Mouse (Mus musculus) ovary, postnatal 36 days (tissue): ENCODE measurements around the gene Cdkn2b.

Source experiments
- DNase-seq: peaks from one replicate; pipeline ENCODE4 v3.0.0; 2022; ENCODE audit warnings: low spot score, mixed read lengths

Cdkn2b gene

DNA sequence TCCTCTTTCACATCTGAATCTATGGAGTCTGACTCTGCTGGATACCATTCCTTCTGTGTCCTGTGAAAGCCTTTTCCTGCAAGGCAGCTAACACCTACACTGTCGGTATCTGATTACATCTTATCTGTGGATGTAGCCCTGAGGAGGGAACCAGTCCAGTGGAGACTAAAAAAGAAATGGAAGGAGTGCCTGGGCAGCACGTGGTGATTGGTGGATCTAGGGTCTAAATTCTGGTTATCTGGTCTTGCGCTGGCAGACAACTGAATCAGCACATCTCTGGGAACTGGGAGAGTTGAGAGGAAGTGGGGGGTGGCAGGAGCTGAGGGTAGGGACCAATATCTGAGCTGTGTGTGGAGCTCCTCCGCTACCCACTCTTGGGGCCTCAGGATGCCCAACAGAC, 21.8 kb downstream of the Cdkn2b start:
- DNase-seq: no peak

DNA sequence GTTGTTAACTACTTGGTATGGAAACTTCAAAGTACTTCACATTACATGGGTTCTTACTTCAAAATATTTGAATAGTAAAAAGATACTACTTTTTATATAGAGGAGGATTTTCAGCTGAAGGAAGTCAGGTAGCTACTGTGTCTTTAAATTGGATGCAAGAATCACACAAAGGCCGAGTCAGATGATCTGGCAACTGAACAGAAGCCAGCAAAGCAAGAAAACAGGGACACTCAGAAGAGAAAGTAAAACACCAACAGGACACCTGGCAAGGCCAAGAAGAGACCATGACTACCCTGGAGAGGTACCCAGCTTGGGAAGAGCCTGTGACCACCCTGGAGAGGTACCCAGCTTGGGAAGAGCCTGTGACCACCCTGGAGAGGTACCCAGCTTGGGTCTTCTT, 24.3 kb downstream of the Cdkn2b start:
- DNase-seq: no peak

DNA sequence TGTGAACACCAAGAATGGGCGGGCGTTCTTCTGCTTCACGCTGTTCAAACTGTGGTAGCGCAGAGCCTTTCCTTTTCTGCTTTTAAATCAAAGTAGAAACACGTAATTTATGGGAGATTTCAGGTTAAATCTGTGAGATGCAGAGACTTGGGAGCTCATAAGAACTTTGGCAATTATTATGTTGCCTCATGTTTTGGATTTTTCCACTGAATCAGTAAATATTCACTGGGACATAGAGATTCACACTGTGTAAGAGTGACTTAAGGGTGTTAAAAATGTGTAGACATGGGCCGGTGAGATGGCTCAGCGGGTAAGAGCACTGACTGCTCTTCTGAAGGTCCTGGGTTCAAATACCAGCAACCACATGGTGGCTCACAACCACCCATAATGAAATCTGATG, 25.2 kb downstream of the Cdkn2b start:
- DNase-seq: no peak

DNA sequence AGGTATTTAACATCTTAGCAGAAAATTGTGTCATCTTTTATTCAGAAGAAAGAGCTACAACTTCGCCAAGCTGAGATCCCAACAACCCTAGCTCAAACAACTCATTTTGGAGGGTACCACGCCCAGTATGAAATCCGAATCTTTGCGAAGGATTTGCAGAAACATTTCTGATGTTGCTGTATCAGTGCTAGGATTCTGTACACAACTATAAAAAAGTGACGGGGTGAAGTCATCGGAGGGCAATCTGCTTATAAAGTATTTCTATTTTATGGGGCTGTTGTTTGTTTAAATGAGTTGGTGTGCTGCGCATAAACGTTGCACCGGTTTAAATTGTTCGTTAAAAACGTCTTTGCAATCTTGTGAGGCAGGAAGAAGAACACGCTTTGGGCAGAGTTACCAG, 28.2 kb downstream of the Cdkn2b start:
- no peak for DNase-seq

DNA sequence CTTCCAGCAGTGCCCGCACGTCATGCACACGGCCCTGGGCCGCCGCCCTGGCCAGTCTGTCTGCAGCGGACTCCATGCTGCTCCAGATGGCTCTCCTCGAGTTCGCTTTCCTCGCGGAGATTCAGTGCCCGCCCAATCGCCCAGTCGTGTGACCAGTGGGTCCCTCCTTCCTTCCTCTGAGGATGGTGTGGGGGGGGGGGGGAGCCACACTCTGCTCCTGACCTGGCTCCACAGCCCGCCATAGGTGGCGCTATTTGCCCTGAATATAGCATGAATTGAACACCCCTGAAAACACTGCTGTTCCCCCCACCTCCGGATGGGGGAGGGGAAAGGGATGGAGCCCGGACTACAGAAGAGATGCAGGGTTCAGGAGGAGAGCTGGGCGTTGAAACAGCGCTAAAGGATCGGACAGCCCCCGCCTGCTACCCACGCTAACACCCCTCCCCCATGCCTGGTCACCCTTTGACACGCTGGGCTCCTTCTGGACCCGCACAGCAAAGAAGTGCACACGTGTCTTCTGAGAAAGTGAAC, 28.7 kb downstream of the Cdkn2b start:
- no peak for DNase-seq

DNA sequence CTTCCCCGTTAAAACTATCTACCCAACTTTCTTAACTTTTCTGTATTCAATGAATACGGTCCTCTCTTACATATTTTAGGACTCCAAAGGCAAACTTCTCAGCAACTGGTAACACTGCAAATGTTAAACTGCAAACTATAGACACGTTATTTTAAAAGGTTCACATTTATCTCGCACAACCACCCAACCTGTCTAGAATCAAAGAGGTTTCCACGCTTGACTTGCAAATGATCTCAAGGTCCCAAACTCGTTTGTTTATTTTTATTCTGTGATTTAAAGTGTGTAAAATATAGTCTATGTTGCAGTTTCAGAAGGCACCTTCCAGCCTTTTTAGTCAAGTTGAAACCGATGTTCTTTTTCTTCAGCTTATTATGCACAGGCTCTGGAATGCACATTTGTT, 29.6 kb downstream of the Cdkn2b start:
- DNase-seq: no peak

DNA sequence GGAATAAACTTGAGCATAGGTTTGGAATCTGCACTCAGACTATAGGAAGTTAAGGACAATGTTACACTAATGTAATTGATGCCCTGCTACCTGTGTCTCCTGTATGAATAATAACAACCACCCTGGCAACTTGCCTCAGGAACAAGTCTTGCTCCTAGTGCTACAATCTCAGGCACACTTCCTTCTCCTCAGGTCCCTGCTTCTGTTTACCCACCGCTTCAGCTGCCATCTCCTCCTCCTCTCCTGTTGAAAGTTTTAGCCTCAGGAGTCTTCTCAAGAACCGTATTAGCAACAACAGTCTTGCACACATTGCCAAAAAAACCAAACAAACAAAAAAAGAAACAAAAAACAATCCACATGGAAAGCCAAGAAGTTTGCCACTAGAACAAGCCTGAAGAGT, 31.2 kb downstream of the Cdkn2b start:
- DNase-seq: no peak

DNA sequence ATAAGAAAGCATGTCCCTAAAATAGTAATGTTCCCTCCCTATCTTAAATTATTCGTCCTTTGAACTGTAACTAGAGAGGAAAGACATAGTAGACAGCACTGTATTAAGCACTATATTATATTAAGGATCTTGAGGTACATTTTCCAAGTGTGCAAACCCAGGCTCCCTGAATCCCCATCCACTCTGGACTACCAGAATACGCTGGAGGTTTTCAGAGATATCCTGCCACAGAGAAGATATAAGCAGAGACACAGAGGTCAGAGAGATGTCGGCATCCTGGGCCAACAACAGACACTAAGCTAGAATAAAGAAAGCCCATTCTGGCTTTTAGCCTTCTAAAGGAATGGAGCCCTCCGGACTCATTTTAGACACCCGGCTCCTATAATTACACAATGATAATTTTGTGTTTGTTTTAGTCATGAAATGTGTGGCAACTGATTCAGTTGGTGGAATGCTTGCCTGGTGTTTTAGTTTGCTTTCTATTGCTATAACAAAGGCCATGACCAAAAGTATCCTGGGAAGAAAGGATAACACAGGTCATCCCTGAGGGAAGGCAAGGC, 33.4 kb downstream of the Cdkn2b start:
- DNase-seq: no peak

DNA sequence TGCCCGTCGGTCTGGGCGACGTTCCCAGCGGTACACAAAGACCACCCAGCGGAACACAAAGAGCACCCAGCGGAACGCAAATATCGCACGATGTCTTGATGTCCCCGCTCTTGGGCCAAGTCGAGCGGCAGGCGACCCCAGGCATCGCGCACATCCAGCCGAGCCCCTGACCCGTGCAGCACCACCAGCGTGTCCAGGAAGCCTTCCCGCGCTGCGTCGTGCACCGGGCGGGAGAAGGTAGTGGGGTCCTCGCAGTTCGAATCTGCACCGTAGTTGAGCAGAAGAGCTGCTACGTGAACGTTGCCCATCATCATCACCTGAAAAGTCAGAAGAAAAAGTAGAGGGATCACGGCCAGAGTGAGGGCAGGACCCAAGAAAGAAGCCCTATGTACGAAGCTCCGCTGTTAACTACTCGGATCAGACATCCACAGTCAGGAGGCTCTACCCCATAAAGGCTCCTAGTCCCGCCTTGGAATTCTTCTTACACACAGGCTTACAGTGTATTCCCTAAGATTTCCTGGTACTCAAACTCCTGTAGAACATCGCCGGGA, 34.1 kb downstream of the Cdkn2b start:
- no peak for DNase-seq

DNA sequence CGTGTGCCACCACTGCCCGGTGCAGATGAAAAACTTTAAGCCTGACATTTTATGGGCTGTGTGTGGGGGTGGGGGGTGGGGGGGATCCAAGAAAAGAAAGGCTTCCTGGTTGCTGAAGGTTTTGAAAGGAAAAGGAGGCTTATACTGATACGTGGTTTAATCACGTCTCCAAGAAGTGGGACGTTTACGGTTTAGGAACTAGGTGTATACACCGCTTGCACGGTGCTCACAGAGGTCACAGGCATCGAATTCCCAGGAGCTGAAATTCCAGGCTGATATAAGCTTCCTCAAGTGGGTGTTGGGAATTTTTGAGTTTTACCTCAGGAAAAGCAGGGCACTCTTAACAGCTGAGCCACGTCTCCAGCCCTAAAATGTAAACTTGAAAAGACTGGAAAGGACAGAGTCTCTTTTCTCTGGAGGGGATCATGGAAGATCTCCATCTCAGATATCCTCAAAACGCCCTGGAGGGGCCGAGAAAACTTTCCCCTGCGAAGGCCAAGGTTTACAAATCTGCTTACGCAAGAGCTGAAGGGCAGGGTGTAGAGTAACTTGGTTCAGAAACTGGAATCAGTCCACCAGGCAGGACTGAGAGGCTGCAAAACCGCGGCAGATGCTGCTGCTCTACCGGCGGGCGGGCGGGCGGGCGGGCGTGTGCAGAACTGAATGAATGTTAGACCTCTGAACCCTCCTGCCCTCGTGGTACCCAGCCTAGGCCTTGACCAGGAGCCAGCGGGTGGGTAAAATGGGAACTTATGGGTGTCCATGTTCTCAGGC, 34.8 kb downstream of the Cdkn2b start:
- DNase-seq: no peak

DNA sequence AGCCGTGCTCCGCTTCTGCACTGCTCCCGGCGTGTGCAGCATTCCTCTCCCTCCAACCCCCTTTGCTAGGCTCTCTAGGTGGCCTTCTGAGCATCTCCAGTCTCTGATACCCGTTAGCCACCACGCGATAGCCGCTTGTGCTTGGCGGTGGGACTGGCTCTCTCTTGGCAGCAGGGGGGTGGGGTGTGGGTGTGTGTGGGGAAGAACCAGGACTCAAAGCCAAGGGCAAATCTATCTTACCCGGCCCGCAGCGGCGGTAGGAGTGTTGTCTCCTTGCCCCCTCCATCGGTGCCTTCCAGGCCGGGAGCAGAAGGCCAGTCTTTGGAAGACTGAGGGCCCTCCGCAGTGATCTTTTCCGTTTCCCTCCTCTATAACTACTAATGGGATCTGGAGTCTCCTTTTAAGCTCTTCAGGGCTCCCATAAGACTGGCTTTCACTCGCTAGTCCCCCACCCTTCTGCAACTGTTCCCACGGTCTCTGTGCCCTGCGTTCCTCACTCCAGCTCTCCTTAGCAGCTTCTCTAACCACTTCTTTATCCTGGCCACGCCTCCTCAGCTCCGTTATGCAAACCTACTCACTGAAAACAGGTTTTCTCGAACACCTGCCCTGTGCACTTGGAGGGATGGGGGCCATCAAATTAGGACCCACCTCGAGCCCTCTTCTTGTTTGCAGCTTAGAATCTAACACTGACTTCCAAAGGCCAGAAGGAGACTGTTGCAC, 35.9 kb downstream of the Cdkn2b start:
- no peak for DNase-seq

DNA sequence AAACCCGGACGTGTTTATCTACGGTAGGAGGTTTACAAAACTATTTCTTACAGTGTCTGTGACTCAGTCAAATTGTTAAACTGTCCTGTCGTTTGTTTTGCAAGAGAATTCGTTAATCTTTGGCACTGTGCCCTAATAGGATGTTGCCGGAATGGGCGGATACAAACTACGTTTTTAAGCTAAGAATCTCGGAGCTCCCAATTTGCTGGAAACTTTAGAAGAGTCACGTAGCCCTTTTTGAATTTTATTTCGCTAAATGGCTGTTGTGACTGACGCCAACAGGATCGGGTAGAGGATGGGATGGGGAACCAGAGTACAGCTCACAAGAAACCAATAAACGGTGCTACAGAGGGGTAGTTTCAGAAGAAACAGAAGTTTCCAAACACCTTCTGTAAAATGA, 36.8 kb downstream of the Cdkn2b start:
- no peak for DNase-seq

DNA sequence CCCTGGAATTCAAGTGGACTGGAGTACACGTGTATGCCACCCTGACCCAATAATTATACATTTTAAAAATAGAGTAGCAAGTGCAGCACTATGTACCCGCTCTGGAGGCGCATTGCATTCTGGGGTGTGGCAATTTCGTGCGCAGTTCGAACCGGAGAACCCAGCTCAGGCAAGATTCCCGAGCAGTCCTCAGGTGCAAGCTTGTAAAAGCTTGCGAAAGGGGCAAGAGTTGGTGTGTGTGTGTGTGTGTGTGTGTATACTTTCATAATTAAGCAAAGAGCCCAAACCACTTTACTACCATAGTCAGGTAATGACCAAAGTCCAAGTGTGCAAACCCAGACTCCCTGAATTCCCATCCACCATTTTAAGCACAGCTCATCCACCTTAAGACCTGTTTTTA, 37.3 kb downstream of the Cdkn2b start:
- DNase-seq: no peak

DNA sequence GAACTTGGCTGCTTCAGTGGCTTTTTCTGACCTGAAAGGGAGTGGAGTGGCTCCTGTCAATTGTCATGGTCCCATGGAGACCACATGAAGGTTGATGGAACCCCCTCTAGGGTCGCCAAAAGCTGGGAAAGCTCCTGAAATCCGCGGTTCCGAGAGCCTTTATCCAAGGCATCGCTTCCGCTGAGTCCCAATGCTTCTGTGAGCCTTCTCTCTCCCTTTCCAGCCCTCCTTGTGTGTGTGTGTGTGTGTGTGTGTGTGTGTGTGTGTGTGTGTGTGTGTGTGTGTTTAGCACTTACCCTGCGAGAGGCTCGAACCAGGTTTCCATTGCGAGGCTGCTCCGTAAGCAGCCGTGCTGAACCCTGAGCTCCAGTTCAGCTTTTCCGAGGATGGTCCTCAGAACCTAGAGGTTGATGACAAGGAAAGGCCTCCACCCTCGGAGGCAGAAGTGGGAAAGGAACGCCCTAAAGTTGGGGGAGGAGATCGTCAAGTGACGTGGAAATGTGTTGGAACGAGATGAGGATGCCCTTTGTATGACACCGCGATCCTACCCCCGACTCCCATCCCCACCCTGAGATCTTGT, 37.8 kb downstream of the Cdkn2b start:
- no peak for DNase-seq

DNA sequence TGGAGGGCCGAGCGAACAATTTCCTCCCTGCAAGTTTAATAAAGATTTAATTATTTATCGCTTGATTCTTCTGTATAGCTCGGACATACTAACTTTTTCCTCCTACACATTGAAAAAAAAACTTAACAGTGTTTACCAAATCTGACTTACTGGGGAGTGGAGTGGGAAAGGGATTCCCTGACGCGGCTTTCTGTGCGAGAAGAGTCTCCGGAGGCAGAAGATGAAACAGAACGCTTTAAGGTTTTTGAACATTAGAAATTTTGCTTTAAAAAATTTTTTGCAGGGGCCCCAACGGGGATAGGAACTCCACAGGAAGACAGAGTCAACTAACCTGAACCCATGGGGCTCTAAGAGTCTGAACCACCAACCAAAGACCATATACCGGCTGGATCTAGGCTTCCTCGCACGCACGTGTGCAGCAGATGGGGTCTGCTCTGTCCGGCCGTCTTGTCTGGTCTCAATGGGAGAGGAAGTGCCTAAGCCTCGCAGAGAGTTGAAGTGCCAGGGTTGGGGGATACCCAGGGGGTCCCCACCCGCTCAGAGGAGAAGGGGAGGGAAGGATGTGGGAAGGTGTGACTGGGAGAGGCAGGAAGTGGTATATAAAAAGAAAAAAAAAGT, 38.6 kb downstream of the Cdkn2b start:
- DNase-seq: no peak

DNA sequence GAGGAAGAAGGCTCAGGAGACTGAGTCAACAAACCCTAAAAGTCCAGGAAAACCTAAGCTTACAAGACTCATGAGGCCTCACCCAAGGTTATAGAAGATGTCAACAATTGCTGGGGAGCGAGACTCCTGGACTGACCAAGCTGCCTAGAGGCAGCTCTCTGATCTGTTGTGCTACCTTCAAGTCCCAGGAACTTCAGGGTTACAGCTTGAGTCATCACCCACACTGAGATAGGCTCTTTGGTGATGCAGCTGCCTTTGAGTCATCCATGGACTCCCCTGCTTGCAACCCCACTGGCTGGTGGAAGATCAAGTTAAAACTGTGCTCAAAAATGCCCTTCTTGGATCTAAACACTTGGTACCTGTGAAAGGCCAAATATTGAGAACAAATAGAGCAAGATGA, 53.1 kb downstream of the Cdkn2b start:
- DNase-seq: no peak
